Mouse (Mus musculus): ENCODE results near the gene Med12l. TPM values are rescaled to one million over a fixed set of nuclear protein-coding genes. Genes with fewer than 3 reads are reported as not detected.

Gene Med12l
- polyA plus RNA-seq, 1 experiment from 2014 or later = 3.5 TPM

DNA sequence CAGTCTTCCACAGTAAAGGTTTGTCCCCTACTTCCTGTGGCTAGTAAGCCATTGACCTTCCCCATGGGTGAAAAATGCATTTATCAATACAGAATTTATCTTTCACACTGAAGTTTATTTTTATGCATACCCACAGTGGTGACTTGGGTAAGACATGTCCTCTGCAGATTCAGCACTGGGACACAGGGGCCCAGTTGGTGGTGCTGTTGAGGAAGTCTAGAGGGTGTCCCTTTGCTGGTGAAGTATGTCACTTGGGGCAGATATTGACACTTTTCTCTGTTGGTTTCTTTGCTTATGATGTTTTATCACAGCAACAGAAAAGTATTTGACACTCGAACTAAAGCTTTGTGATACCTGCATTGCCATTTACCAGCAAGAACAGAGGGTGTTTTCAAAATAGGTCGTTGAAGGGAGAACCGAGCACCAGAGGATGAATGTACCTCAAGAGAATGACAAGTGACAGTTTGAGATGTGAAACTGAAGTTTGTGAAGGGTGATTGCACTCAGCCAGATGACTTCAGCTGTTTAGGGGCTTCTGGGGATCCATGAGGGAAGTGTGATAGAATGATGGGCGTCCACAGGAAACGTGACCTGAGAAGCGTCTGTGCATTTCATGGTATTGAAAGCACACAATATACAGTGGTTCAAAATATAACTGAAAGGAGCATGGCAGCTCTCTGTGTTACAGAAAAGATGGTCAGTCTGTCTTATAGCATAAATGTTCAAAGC is 169.0 kb downstream of the Med12l start:
- Histone ChIP-seq H3K9me3 (ENCODE audit: control insufficient read depth, low read length) (no peaks in the 10 kb centered on the region), H3K4me3 (ENCODE audit: low read depth, low read length) (no peak overlapping the region), H3K4me2 (ENCODE audit: low read depth) (no peak overlapping the region), H3K4me1 (ENCODE audit: control insufficient read depth, insufficient read depth, low read length) (no peaks in the 10 kb centered on the region), H3K36me3 (ENCODE audit: control insufficient read depth, insufficient read depth, low read length) (no peaks in the 10 kb centered on the region), H3K27me3 (ENCODE audit: control insufficient read depth, insufficient read depth, low read length) (no peaks in the 10 kb centered on the region), H3K27ac (ENCODE audit: low read depth, low read length) (no peak overlapping the region), H3K9ac (ENCODE audit: low read length) (no peak overlapping the region)
- ATAC-seq (ENCODE audit: insufficient read depth, low FRiP score, low TSS enrichment) (no peak), DNase-seq (ENCODE audit: low spot score) (no peak)
- WGBS = 77% methylated on average over 6 of the region's 6 CpGs

DNA sequence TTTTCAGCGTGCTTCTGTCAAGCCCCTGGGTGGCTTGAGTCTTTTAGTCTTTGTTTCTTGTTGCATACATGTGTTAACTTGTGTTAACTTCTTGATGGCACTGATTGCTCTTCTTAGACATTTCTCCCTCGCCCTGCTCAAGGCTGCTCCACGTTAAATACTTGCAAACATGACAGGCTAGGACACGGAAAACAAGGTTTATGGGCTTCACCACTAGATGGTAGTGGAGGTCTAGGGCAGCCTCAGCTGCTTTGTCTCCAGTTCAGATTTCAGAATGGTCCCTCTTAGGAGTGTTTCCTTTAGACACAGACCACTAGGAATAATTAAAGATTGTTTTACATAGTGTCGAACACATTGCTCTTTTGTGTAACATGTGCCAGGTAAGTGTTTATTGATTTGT is 169.6 kb downstream of the Med12l start:
- no peaks in the 10 kb centered on the region for H3K27me3 ChIP-seq (ENCODE audit: control insufficient read depth, insufficient read depth, low read length)
- H3K4me2 ChIP-seq (ENCODE audit: low read depth) = no peak overlapping the region
- no peak overlapping the region for H3K9ac ChIP-seq (ENCODE audit: low read length)
- no peak overlapping the region for H3K4me3 ChIP-seq (ENCODE audit: low read depth, low read length)
- H3K36me3 ChIP-seq (ENCODE audit: control insufficient read depth, insufficient read depth, low read length) = no peaks in the 10 kb centered on the region
- no peak overlapping the region for H3K27ac ChIP-seq (ENCODE audit: low read depth, low read length)
- DNase-seq (ENCODE audit: low spot score) (peak; percentile 44), ATAC-seq (ENCODE audit: insufficient read depth, low FRiP score, low TSS enrichment) (no peak)
- H3K4me1 ChIP-seq (ENCODE audit: control insufficient read depth, insufficient read depth, low read length) = no peaks in the 10 kb centered on the region
- H3K9me3 ChIP-seq (ENCODE audit: control insufficient read depth, low read length) = no peaks in the 10 kb centered on the region
- 41% methylated on average over 5 of the region's 5 CpGs for WGBS

DNA sequence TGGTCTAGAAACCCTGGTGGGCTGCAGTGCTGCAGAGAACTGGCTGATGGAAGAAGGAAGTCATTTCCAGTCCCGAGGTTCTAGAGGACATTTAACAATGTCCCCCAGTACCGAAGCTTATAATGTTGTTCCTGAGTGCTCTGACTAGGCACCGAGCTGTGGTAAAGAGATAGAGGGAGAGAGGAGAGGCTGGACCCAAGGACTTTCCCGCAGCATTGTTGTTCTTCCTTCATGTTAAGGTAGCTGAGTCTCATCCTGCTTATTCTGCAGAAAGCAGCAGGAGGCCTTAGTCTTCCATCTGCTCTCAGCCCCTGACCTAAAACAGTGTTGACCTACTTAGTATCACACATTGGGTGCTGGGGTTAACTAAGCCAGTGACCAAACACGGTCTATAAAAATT is 171.2 kb downstream of the Med12l start:
- Histone ChIP-seq H3K4me2 (ENCODE audit: low read depth) (no peak overlapping the region), H3K9ac (ENCODE audit: low read length) (no peak overlapping the region), H3K27me3 (ENCODE audit: control insufficient read depth, insufficient read depth, low read length) (no peaks in the 10 kb centered on the region), H3K36me3 (ENCODE audit: control insufficient read depth, insufficient read depth, low read length) (no peaks in the 10 kb centered on the region), H3K27ac (ENCODE audit: low read depth, low read length) (no peak overlapping the region), H3K4me3 (ENCODE audit: low read depth, low read length) (no peak overlapping the region), H3K4me1 (ENCODE audit: control insufficient read depth, insufficient read depth, low read length) (no peaks in the 10 kb centered on the region), H3K9me3 (ENCODE audit: control insufficient read depth, low read length) (no peaks in the 10 kb centered on the region)
- WGBS = 72% methylated on average over 5 of the region's 5 CpGs
- ATAC-seq (ENCODE audit: insufficient read depth, low FRiP score, low TSS enrichment) (no peak), DNase-seq (ENCODE audit: low spot score) (no peak)

DNA sequence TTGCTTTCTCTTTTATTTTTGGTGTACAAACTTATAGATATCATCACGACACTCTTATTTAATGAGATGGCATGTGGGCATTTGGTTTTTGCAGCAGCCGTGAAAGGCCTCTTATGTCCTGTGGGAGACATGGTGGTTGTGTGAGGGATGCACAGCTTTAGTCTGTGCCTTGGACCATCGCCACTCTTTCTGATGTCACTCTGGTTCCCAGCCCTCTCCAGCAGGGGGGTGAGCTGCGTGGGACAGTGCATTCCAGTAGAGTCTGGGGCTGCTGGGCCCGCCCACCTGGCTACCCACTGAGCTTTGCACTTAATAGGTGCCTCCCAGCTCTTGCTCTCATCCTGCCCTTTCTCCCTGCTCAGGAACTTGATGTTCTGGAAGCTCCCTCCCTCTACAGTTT is 175.5 kb downstream of the Med12l start:
- DNase-seq (ENCODE audit: low spot score) = no peak

DNA sequence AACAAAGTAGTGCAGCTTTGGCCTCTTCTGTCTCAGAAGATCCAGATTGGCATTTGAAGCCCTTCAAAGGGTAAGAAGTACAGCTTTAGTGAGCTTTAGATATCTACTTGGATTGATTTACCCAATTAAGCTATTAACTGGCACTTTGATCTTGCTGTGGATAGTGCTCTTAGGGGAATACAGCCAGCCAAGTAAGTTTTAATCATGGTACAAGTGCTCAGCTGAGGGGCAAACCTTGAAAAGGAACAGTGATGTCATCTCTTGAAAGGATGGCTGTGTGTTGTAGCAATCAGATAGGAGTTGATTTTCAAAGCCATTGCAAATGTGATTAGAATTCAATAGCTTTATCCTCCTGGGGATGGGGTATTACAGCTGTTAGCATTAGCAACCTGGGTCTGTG is 176.5 kb downstream of the Med12l start:
- H3K9ac ChIP-seq (ENCODE audit: low read length) = no peak overlapping the region
- no peak overlapping the region for H3K4me2 ChIP-seq (ENCODE audit: low read depth)
- no peaks in the 10 kb centered on the region for H3K9me3 ChIP-seq (ENCODE audit: control insufficient read depth, low read length)
- H3K27me3 ChIP-seq (ENCODE audit: control insufficient read depth, insufficient read depth, low read length) = no peaks in the 10 kb centered on the region
- no peaks in the 10 kb centered on the region for H3K36me3 ChIP-seq (ENCODE audit: control insufficient read depth, insufficient read depth, low read length)
- ATAC-seq (ENCODE audit: insufficient read depth, low FRiP score, low TSS enrichment) (no peak), DNase-seq (ENCODE audit: low spot score) (no peak)
- no peak overlapping the region for H3K4me3 ChIP-seq (ENCODE audit: low read depth, low read length)
- no peaks in the 10 kb centered on the region for H3K4me1 ChIP-seq (ENCODE audit: control insufficient read depth, insufficient read depth, low read length)
- no peak overlapping the region for H3K27ac ChIP-seq (ENCODE audit: low read depth, low read length)

More for the DNA sequence above, 175.5 kb downstream of the Med12l start:
- no peak overlapping the region for H3K9ac ChIP-seq (ENCODE audit: low read length)
- no peaks in the 10 kb centered on the region for H3K36me3 ChIP-seq (ENCODE audit: control insufficient read depth, insufficient read depth, low read length)
- ATAC-seq (ENCODE audit: insufficient read depth, low FRiP score, low TSS enrichment) = no peak
- no peak overlapping the region for H3K27ac ChIP-seq (ENCODE audit: low read depth, low read length)
- no peaks in the 10 kb centered on the region for H3K27me3 ChIP-seq (ENCODE audit: control insufficient read depth, insufficient read depth, low read length)
- no peak overlapping the region for H3K4me3 ChIP-seq (ENCODE audit: low read depth, low read length)
- no peak overlapping the region for H3K4me2 ChIP-seq (ENCODE audit: low read depth)
- 66% methylated on average over 5 of the region's 5 CpGs for WGBS
- H3K4me1 ChIP-seq (ENCODE audit: control insufficient read depth, insufficient read depth, low read length) = no peaks in the 10 kb centered on the region
- no peaks in the 10 kb centered on the region for H3K9me3 ChIP-seq (ENCODE audit: control insufficient read depth, low read length)

DNA sequence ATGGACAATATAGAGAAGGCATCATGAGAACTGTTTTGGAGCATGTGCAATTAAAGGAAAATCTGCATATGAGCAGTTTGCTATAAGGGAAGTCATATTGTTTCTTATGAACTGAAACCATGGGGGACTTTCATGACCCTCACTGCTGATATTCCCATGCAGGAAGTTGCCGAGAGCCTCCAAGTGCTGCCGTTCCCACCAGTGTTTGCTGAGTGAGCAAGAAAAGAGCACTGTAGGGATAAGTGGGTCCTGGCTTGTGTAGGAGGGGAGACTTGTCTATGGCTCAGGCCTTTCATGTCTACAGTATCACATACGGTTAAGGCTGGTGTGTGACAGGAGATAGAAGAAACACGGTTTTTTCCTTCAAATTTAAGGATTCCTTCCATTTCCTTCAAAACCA is 180.0 kb downstream of the Med12l start:
- H3K4me3 ChIP-seq (ENCODE audit: low read depth, low read length) = no peak overlapping the region
- WGBS = 91% methylated on average over 4 of the region's 4 CpGs
- no peak overlapping the region for H3K27ac ChIP-seq (ENCODE audit: low read depth, low read length)
- no peaks in the 10 kb centered on the region for H3K27me3 ChIP-seq (ENCODE audit: control insufficient read depth, insufficient read depth, low read length)
- H3K9ac ChIP-seq (ENCODE audit: low read length) = no peak overlapping the region
- no peak overlapping the region for H3K4me2 ChIP-seq (ENCODE audit: low read depth)
- no peaks in the 10 kb centered on the region for H3K9me3 ChIP-seq (ENCODE audit: control insufficient read depth, low read length)
- no peaks in the 10 kb centered on the region for H3K36me3 ChIP-seq (ENCODE audit: control insufficient read depth, insufficient read depth, low read length)
- no peaks in the 10 kb centered on the region for H3K4me1 ChIP-seq (ENCODE audit: control insufficient read depth, insufficient read depth, low read length)
- DNase-seq (ENCODE audit: low spot score) (no peak), ATAC-seq (ENCODE audit: insufficient read depth, low FRiP score, low TSS enrichment) (no peak)

DNA sequence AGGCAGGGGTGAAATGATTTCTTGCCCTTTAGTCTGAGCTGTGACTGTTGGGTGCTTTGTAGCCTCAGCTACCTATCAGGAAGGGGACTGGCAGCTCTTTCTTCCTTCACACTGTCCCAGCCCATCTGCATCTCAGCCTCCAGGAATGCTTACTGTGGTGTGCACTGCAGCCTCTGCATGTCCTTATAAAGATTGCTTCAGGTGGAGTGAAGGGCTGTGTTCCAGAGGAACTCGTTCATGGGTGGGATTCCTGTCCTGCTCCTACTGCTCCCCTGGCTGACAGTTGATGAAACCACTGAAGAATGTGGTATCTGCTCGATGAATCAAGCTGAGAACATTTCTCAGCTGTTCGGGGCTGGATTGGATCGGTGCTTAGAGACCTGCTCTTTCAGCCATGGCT is 181.7 kb downstream of the Med12l start:
- no peak overlapping the region for H3K4me3 ChIP-seq (ENCODE audit: low read depth, low read length)
- H3K4me1 ChIP-seq (ENCODE audit: control insufficient read depth, insufficient read depth, low read length) = no peaks in the 10 kb centered on the region
- no peaks in the 10 kb centered on the region for H3K36me3 ChIP-seq (ENCODE audit: control insufficient read depth, insufficient read depth, low read length)
- no peaks in the 10 kb centered on the region for H3K9me3 ChIP-seq (ENCODE audit: control insufficient read depth, low read length)
- H3K4me2 ChIP-seq (ENCODE audit: low read depth) = no peak overlapping the region
- no peak for DNase-seq (ENCODE audit: low spot score)
- H3K9ac ChIP-seq (ENCODE audit: low read length) = no peak overlapping the region
- H3K27ac ChIP-seq (ENCODE audit: low read depth, low read length) = no peak overlapping the region
- 87% methylated on average over 4 of the region's 4 CpGs for WGBS
- no peak for ATAC-seq (ENCODE audit: insufficient read depth, low FRiP score, low TSS enrichment)
- H3K27me3 ChIP-seq (ENCODE audit: control insufficient read depth, insufficient read depth, low read length) = no peaks in the 10 kb centered on the region

DNA sequence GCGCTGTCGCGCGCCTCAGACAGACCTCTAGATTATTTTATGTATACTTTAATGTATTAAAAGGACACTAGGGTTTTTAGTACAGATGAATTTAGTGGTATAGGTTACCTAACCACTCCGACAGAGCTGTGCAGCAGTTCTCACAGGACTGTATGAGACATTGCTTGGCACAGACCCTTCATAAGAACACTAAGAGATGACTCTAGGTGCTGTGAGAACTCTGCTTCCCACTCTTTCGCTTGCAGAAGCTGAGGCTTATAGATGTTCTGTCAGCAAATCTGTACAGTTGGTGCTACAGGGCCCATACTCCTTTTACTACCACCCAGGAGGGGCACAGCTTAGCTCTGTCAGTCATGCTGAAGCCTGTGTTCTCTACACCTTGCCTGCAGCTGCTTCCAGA is 186.0 kb downstream of the Med12l start:
- DNase-seq (ENCODE audit: low spot score) (no peak), ATAC-seq (ENCODE audit: insufficient read depth, low FRiP score, low TSS enrichment) (no peak)
- Histone ChIP-seq H3K9me3 (ENCODE audit: control insufficient read depth, low read length) (no peaks in the 10 kb centered on the region), H3K9ac (ENCODE audit: low read length) (no peak overlapping the region), H3K27me3 (ENCODE audit: control insufficient read depth, insufficient read depth, low read length) (no peaks in the 10 kb centered on the region), H3K4me2 (ENCODE audit: low read depth) (no peak overlapping the region), H3K4me3 (ENCODE audit: low read depth, low read length) (no peak overlapping the region), H3K36me3 (ENCODE audit: control insufficient read depth, insufficient read depth, low read length) (no peaks in the 10 kb centered on the region), H3K27ac (ENCODE audit: low read depth, low read length) (no peak overlapping the region), H3K4me1 (ENCODE audit: control insufficient read depth, insufficient read depth, low read length) (no peaks in the 10 kb centered on the region)
- 94% methylated on average over 6 of the region's 6 CpGs for WGBS

DNA sequence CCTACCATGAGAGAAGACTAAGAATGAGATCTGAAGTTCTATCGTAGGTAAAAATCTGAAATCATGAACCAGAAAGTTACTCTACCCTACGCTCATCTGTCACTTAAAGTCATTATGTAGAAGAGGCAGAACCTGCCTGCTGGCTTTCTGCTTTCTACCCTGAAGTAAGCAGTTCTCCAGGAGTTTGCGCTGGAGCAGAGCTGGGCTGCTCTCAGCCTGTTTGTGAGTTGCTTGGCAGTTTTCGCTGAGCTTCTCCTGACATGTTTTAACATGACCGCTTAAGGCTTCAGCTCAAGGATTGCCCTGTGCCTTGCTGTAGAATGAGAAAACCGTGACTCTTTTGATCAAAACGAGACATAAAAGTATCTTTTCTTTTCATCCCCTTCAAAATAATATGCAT is 188.5 kb downstream of the Med12l start:
- H3K4me2 ChIP-seq (ENCODE audit: low read depth) = no peak overlapping the region
- no peaks in the 10 kb centered on the region for H3K9me3 ChIP-seq (ENCODE audit: control insufficient read depth, low read length)
- no peak for DNase-seq (ENCODE audit: low spot score)
- no peak overlapping the region for H3K9ac ChIP-seq (ENCODE audit: low read length)
- no peak overlapping the region for H3K4me3 ChIP-seq (ENCODE audit: low read depth, low read length)
- no peaks in the 10 kb centered on the region for H3K27me3 ChIP-seq (ENCODE audit: control insufficient read depth, insufficient read depth, low read length)
- WGBS = 90% methylated on average over 7 of the region's 7 CpGs
- no peak for ATAC-seq (ENCODE audit: insufficient read depth, low FRiP score, low TSS enrichment)
- H3K27ac ChIP-seq (ENCODE audit: low read depth, low read length) = no peak overlapping the region
- H3K4me1 ChIP-seq (ENCODE audit: control insufficient read depth, insufficient read depth, low read length) = no peaks in the 10 kb centered on the region
- H3K36me3 ChIP-seq (ENCODE audit: control insufficient read depth, insufficient read depth, low read length) = no peaks in the 10 kb centered on the region
